16 mouse cellular contexts compared by ENCODE assay signal in the genomic region with DNA sequence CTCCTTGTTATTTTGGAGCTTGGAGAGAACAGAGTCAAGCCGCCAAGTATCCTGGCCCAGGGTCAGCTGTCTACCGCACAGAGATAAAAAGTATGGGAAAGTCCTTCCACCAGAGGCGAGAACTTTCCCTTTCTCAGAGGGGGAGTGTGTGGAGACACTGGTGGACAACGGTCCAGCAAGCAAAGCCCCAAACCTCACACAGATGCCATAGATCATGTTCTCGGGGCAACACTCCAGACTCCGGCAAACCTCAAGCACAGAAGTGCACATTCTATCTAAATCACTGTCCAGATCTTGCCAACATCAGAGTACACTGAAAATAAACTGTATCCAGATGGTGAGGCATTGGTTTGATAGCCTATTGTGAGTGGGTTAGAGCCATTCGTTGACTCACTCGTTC. TPM values are rescaled to one million over a fixed set of nuclear protein-coding genes. Genes with fewer than 3 reads are reported as not detected.
A peak's percentile ranks its signal among the peaks of the same experiment; 100 is the strongest.
DNase-seq lines count a peak whose midpoint lies in the region; ATAC-seq and TF ChIP-seq lines count a peak whose summit lies in the region.
"Had no signal": no experiment of that assay in that cellular context is flagged by ENCODE, and none has a peak within 500 bp of the region (broad histone marks: within the 10 kb centered on the region; RNA-seq: fewer than 3 reads in every experiment).

No protein-coding gene starts in this region.

- H3K4me2 ChIP-seq in midbrain, embryonic 15.5 days, result no peak overlapping the region
- H3K4me2 ChIP-seq in liver, embryonic 11.5 days, result no peak overlapping the region
- H3K4me2 ChIP-seq: neural tube, embryonic 15.5 days had no signal

- H3K27me3 ChIP-seq in C2C12 (ENCODE audit: control insufficient read depth, insufficient read depth, insufficient read length), result no peaks in the 10 kb centered on the region
- no peaks in the 10 kb centered on the region for H3K27me3 ChIP-seq in midbrain, embryonic 15.5 days (replicated peaks)
- H3K27me3 ChIP-seq in cerebellum, adult 2 months (ENCODE audit: control insufficient read depth, insufficient read depth, low read length), result no peaks in the 10 kb centered on the region
- no peaks in the 10 kb centered on the region for H3K27me3 ChIP-seq in liver, embryonic 11.5 days (replicated peaks; ENCODE audit: control insufficient read depth, insufficient read depth, low read length)
- H3K27me3 ChIP-seq: neural tube, embryonic 15.5 days had no signal

- no peaks in the 10 kb centered on the region for H3K79me2 ChIP-seq in C2C12 (ENCODE audit: control insufficient read depth, insufficient read depth)

- TF ChIP-seq POLR2A in cerebellum, adult 2 months (IDR thresholded peaks at IDR 0.05; ENCODE audit: borderline replicate concordance, insufficient read depth, low read length), result no peak

- ATAC-seq in midbrain, embryonic 15.5 days (replicated peaks), result no peak
- no peak for ATAC-seq in liver, embryonic 11.5 days (replicated peaks; ENCODE audit: low FRiP score)
- ATAC-seq: forebrain, postnatal 0 days; hindbrain, postnatal 0 days; midbrain, embryonic 16.5 days had no signal

- H3K4me1 ChIP-seq in midbrain, embryonic 15.5 days, result peaks cover under 1% of the 10 kb centered on the region; the same call in 1 of the 2 replicates
- 0 out of 2 replicates have a peak, but pooled peaks cover 2% of the 10 kb centered on the region for H3K4me1 ChIP-seq in cerebellum, adult 2 months (ENCODE audit: control insufficient read depth, insufficient read depth, low read length)
- no peaks in the 10 kb centered on the region for H3K4me1 ChIP-seq in liver, embryonic 11.5 days (replicated peaks; ENCODE audit: control insufficient read depth, insufficient read depth, low read length)

- H3K79me3 ChIP-seq in C2C12 (ENCODE audit: low read depth), result no peaks in the 10 kb centered on the region

- no peak for TF ChIP-seq CTCF in C2C12 (IDR thresholded peaks at IDR 0.05; ENCODE audit: control insufficient read depth, insufficient read depth, insufficient read length)
- TF ChIP-seq CTCF in cerebellum, adult 2 months (IDR thresholded peaks at IDR 0.05; ENCODE audit: borderline replicate concordance, insufficient read depth, low read depth, low read length), result no peak

- no peaks in the 10 kb centered on the region for H3K36me3 ChIP-seq in C2C12 (ENCODE audit: control insufficient read depth, insufficient read depth)
- H3K36me3 ChIP-seq in midbrain, embryonic 15.5 days (replicated peaks), result no peaks in the 10 kb centered on the region
- no peaks in the 10 kb centered on the region for H3K36me3 ChIP-seq in liver, embryonic 11.5 days (ENCODE audit: control insufficient read depth, insufficient read depth, low read length)
- H3K36me3 ChIP-seq: neural tube, embryonic 15.5 days had no signal

- H3K9ac ChIP-seq in midbrain, embryonic 15.5 days, result no peak overlapping the region
- no peak overlapping the region for H3K9ac ChIP-seq in liver, embryonic 11.5 days (ENCODE audit: low read depth, low read length)
- H3K9ac ChIP-seq: forebrain, postnatal 0 days; neural tube, embryonic 15.5 days had no signal

- peak; percentile 14 for DNase-seq in adrenal gland, adult 2 months
- no peak for DNase-seq in adrenal gland, adult 18-20 months (ENCODE audit: low spot score in 2 of 2)
- peak; percentile 36 to 41 for DNase-seq in heart, postnatal 36 days
- peak; percentile 73 for DNase-seq in kidney, postnatal 14 days
- DNase-seq in cerebellum, adult 2 months, result no peak
- DNase-seq in liver, embryonic 11.5 days (ENCODE audit: low spot score), result no peak
- DNase-seq: adrenal gland, adult 8-10 months; forebrain, postnatal 0 days; layer of hippocampus, postnatal 36 days; liver; lung, postnatal 36 days had no signal

- no peaks in the 10 kb centered on the region for H3K9me3 ChIP-seq in midbrain, embryonic 15.5 days
- no peaks in the 10 kb centered on the region for H3K9me3 ChIP-seq in liver, embryonic 11.5 days (ENCODE audit: control insufficient read depth, low read length)
- H3K9me3 ChIP-seq: neural tube, embryonic 15.5 days had no signal

- 92% methylated on average over 8 of the region's 8 CpGs for WGBS in midbrain, embryonic 15.5 days
- WGBS in cerebellum, adult 2 months, result 89% methylated on average over 8 of the region's 8 CpGs
- 89% methylated on average over 8 of the region's 8 CpGs for WGBS in liver, embryonic 11.5 days

- H3K4me3 ChIP-seq in C2C12 (ENCODE audit: insufficient read depth, poor library complexity, severe bottlenecking), result no peak overlapping the region
- no peak overlapping the region for H3K4me3 ChIP-seq in midbrain, embryonic 15.5 days
- no peak overlapping the region for H3K4me3 ChIP-seq in cerebellum, adult 2 months (replicated peaks; ENCODE audit: insufficient read depth, low read depth, low read length)
- H3K4me3 ChIP-seq in liver, embryonic 11.5 days (ENCODE audit: low read depth, low read length), result no peak overlapping the region
- H3K4me3 ChIP-seq: neural tube, embryonic 15.5 days had no signal

- H3ac ChIP-seq in C2C12 (ENCODE audit: control insufficient read depth, insufficient read length, low read depth), result no peak overlapping the region

- intact Hi-C loops in heart, postnatal 36 days (cut with DNase I), result no loop called here

- H3K27ac ChIP-seq in midbrain, embryonic 15.5 days, result no peak overlapping the region
- H3K27ac ChIP-seq in cerebellum, adult 2 months (ENCODE audit: insufficient read depth, low read length), result no peak overlapping the region
- no peak overlapping the region for H3K27ac ChIP-seq in liver, embryonic 11.5 days (ENCODE audit: low read depth, low read length)
- H3K27ac ChIP-seq: hindbrain, postnatal 0 days; neural tube, embryonic 15.5 days had no signal

TF ChIP-seq in C2C12, 6 proteins besides CTCF, POLR2A, EP300 and RAD21:
- no peak for TF ChIP-seq MYOG (IDR thresholded peaks at IDR 0.05; ENCODE audit: control insufficient read depth, extremely low read depth, insufficient read length)
- TF ChIP-seq MYOD1 (IDR thresholded peaks at IDR 0.05; ENCODE audit: control insufficient read depth, insufficient read length, low read depth), result peak; percentile 13

RNA-seq across cellular contexts. Expression of a gene that starts 39.2 kb away (rescaled TPM):
- 10 to 100 TPM; 12.8 to 20.3 TPM for total RNA-seq in adrenal gland, adult 2 months (2021)
- 5.3 and 5.5 TPM in 2 replicates for polyA plus RNA-seq in adrenal gland, adult 2 months (2012; rRNA removed)
- total RNA-seq in adrenal gland, adult 18-20 months (2021), result 10 to 100 TPM; 10.2 to 10.8 TPM
- 4.0 TPM for polyA plus RNA-seq in C2C12 (2012; fragmentation: generic; extraction: Trizol)
- 10 to 100 TPM; 16.4 to 22.2 TPM for total RNA-seq in heart, postnatal 36 days (2021)
- 6.2 and 6.3 TPM in 2 replicates for polyA plus RNA-seq in midbrain, embryonic 15.5 days (2015; fragmentation: Nextera tagmentation; extraction: Ambion mirVana)
- polyA plus RNA-seq in cerebellum, adult 2 months (2012; rRNA removed), result 2.6 and 3.3 TPM in 2 replicates
- 8.9 and 9.7 TPM in 2 replicates for polyA plus RNA-seq in liver, embryonic 11.5 days (2014; fragmentation: Nextera tagmentation; extraction: Ambion mirVana)

RNA-seq across cellular contexts. Expression of a gene that starts 39.4 kb away (rescaled TPM):
- total RNA-seq in adrenal gland, adult 2 months (2021), result 10 to 100 TPM; 54.0 to 54.2 TPM
- polyA plus RNA-seq in adrenal gland, adult 2 months (2012; rRNA removed), result 6.9 and 7.2 TPM in 2 replicates
- 10 to 100 TPM; 42.8 to 57.0 TPM for total RNA-seq in adrenal gland, adult 18-20 months (2021)
- polyA plus RNA-seq in C2C12 (2012; fragmentation: generic; extraction: Trizol), result 21.0 TPM
- 10 to 100 TPM; 59.6 to 70.2 TPM for total RNA-seq in heart, postnatal 36 days (2021)
- polyA plus RNA-seq in midbrain, embryonic 15.5 days (2015; fragmentation: Nextera tagmentation; extraction: Ambion mirVana), result 42.0 and 51.4 TPM in 2 replicates
- polyA plus RNA-seq in cerebellum, adult 2 months (2012; rRNA removed), result 23.0 and 27.2 TPM in 2 replicates
- 104 and 105 TPM in 2 replicates for polyA plus RNA-seq in liver, embryonic 11.5 days (2014; fragmentation: Nextera tagmentation; extraction: Ambion mirVana)

Comparison
In these comparisons a context has a peak if more than half of its experiments do, and no peak if none do; other contexts are left out.
1. DNase-seq: peak in adrenal gland, adult 2 months (single experiment), heart, postnatal 36 days (2 of 2) and kidney, postnatal 14 days (single experiment); none in adrenal gland, adult 18-20 months (0 of 2), cerebellum, adult 2 months (0 of 2) and liver, embryonic 11.5 days (single experiment).